Mouse (Mus musculus): ENCODE results near the gene Frem1.

DNA sequence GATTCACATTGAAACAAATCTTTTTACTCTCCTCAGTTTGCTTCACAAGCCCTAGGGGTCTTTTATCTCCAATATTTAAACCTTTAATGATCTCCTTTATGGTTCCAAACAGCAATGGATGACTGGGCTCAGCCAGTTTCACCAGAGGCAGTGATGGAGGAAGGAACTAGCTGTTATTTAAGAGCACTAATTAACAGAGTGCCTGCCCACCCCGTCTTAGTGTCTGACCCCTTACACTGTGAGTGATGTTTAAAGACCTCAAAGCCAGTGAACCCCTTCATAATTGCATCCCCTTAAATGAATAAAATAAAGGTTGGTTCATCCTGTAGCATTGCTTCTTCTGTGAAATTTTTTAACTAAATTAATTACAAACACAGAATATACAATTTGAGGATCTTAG lies 19.4 kb downstream of the Frem1 start:
- TF ChIP-seq POLR2A (IDR thresholded peaks at IDR 0.05; ENCODE audit: control insufficient read depth, low read depth, low read length) (no peak), CTCF (IDR thresholded peaks at IDR 0.05; ENCODE audit: control insufficient read depth, insufficient read depth, insufficient replicate concordance, low read depth, low read length) (no peak)

Measured in testis, adult 2 months (tissue).